Mouse (Mus musculus) lung, adult 2 months (tissue): ENCODE results near the gene Cfap43.

Experiments
- CTCF ChIP-seq: fragments of 200-500 bp; IDR thresholded peaks from 2 replicates; pipeline ENCODE4 v1.5.1; 2011; ENCODE audit warnings: mild to moderate bottlenecking, low read length, control low read depth; ENCODE audit not compliant: insufficient read depth
- POLR2A ChIP-seq: fragments of 200-500 bp; IDR thresholded peaks from 2 replicates; pipeline ENCODE4 v1.6.1; 2011; ENCODE audit warnings: low read depth, mild to moderate bottlenecking, control low read depth, low read length, borderline replicate concordance; ENCODE audit errors: extremely low read depth

DNA sequence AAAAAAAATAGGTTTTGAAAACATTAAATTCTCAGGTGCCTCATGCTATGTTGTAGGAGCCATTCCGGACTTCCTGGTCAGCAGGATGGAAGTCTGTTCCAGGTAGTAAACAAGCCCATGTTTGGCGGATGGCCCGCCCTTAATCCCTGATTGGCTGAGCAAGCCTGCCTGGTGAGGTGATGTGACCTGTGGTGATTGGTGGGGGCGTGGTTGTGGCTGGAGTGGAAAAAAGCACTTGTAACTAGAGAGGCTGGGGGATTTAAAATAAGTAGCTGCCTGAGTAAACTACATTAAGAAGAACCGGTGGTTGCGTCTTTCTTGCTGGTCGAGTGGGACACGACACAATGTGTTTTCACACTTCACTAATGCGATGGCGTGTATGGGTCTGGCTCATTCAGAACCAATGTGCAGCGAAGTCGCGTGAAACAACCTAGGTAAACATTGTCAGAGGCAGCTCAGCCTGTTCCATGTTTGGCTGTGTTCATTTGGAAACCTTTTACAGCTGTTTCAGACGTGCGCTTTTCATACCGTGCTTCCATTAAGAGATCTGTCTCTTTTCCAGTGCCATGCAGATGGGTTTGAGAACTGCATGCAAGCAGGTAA, 15.7 kb upstream of the Cfap43 start:
- no peak for TF ChIP-seq POLR2A
- no peak for TF ChIP-seq CTCF
